Mouse (Mus musculus): ENCODE measurements around the gene Tiam2. TPM values are rescaled to one million over a fixed set of nuclear protein-coding genes. Genes with fewer than 3 reads are reported as not detected.

Gene Tiam2
- 0.93 and 1.1 TPM in 2 replicates for polyA plus RNA-seq (2012; rRNA removed)

- Histone ChIP-seq H3K4me1 (ENCODE audit: control insufficient read depth, insufficient read depth, low read length) (peaks cover 11% of the 10 kb centered on the region), H3K27ac (ENCODE audit: control insufficient read depth, insufficient read depth, low read depth, low read length) (no peak within 1 kb of the TSS), H3K27me3 (ENCODE audit: control insufficient read depth, insufficient read depth, low read length) (no peaks in the 10 kb centered on the region), H3K4me3 (ENCODE audit: control insufficient read depth, low read depth, low read length) (peak within 1 kb of the TSS; percentile 82), H3K36me3 (ENCODE audit: control insufficient read depth, insufficient read depth, low read length) (no peaks in the 10 kb centered on the region)
- no peak for TF ChIP-seq CTCF (IDR thresholded peaks at IDR 0.05; ENCODE audit: control insufficient read depth, insufficient read depth, insufficient replicate concordance, low read depth, low read length)
- no peak for TF ChIP-seq POLR2A (IDR thresholded peaks at IDR 0.05; ENCODE audit: control insufficient read depth, low read depth, low read length)
Observed at GRCm38 (mm10) chr17:3326148-3326902, at the start of gene Tiam2. TSS of gene Tiam2 (plus strand) at chr17:3326573.

- no peak overlapping the region for H3K27ac ChIP-seq (ENCODE audit: control insufficient read depth, insufficient read depth, low read depth, low read length)
- TF ChIP-seq CTCF (IDR thresholded peaks at IDR 0.05; ENCODE audit: control insufficient read depth, insufficient read depth, insufficient replicate concordance, low read depth, low read length) (no peak), POLR2A (IDR thresholded peaks at IDR 0.05; ENCODE audit: control insufficient read depth, low read depth, low read length) (no peak)
- no peaks in the 10 kb centered on the region for H3K36me3 ChIP-seq (ENCODE audit: control insufficient read depth, insufficient read depth, low read length)
- H3K4me1 ChIP-seq (ENCODE audit: control insufficient read depth, insufficient read depth, low read length) = no peaks in the 10 kb centered on the region
- no peaks in the 10 kb centered on the region for H3K27me3 ChIP-seq (ENCODE audit: control insufficient read depth, insufficient read depth, low read length)
- no peak overlapping the region for H3K4me3 ChIP-seq (ENCODE audit: control insufficient read depth, low read depth, low read length)
Observed at GRCm38 (mm10) chr17:3280321-3280720, 46.1 kb upstream of the Tiam2 start.

GRCm38 (mm10) chr17:3281939-3282338 is 44.4 kb upstream of the Tiam2 start:
- Histone ChIP-seq H3K27me3 (ENCODE audit: control insufficient read depth, insufficient read depth, low read length) (no peaks in the 10 kb centered on the region), H3K4me1 (ENCODE audit: control insufficient read depth, insufficient read depth, low read length) (no peaks in the 10 kb centered on the region), H3K4me3 (ENCODE audit: control insufficient read depth, low read depth, low read length) (peak overlapping the region; percentile 53), H3K27ac (ENCODE audit: control insufficient read depth, insufficient read depth, low read depth, low read length) (no peak overlapping the region), H3K36me3 (ENCODE audit: control insufficient read depth, insufficient read depth, low read length) (no peaks in the 10 kb centered on the region)
- no peak for TF ChIP-seq CTCF (IDR thresholded peaks at IDR 0.05; ENCODE audit: control insufficient read depth, insufficient read depth, insufficient replicate concordance, low read depth, low read length)
- TF ChIP-seq POLR2A (IDR thresholded peaks at IDR 0.05; ENCODE audit: control insufficient read depth, low read depth, low read length) = no peak

GRCm38 (mm10) chr17:3285030-3285671 is 41.2 kb upstream of the Tiam2 start:
- H3K4me3 ChIP-seq (ENCODE audit: control insufficient read depth, low read depth, low read length) = no peak overlapping the region
- no peaks in the 10 kb centered on the region for H3K27me3 ChIP-seq (ENCODE audit: control insufficient read depth, insufficient read depth, low read length)
- H3K4me1 ChIP-seq (ENCODE audit: control insufficient read depth, insufficient read depth, low read length) = no peaks in the 10 kb centered on the region
- TF ChIP-seq POLR2A (IDR thresholded peaks at IDR 0.05; ENCODE audit: control insufficient read depth, low read depth, low read length) = no peak
- no peak for TF ChIP-seq CTCF (IDR thresholded peaks at IDR 0.05; ENCODE audit: control insufficient read depth, insufficient read depth, insufficient replicate concordance, low read depth, low read length)
- no peak overlapping the region for H3K27ac ChIP-seq (ENCODE audit: control insufficient read depth, insufficient read depth, low read depth, low read length)
- no peaks in the 10 kb centered on the region for H3K36me3 ChIP-seq (ENCODE audit: control insufficient read depth, insufficient read depth, low read length)

- Histone ChIP-seq H3K27ac (ENCODE audit: control insufficient read depth, insufficient read depth, low read depth, low read length) (no peak overlapping the region), H3K27me3 (ENCODE audit: control insufficient read depth, insufficient read depth, low read length) (no peaks in the 10 kb centered on the region), H3K4me1 (ENCODE audit: control insufficient read depth, insufficient read depth, low read length) (no peaks in the 10 kb centered on the region), H3K36me3 (ENCODE audit: control insufficient read depth, insufficient read depth, low read length) (no peaks in the 10 kb centered on the region), H3K4me3 (ENCODE audit: control insufficient read depth, low read depth, low read length) (no peak overlapping the region)
- no peak for TF ChIP-seq POLR2A (IDR thresholded peaks at IDR 0.05; ENCODE audit: control insufficient read depth, low read depth, low read length)
- no peak for TF ChIP-seq CTCF (IDR thresholded peaks at IDR 0.05; ENCODE audit: control insufficient read depth, insufficient read depth, insufficient replicate concordance, low read depth, low read length)
Observed at GRCm38 (mm10) chr17:3286123-3286825, 40.1 kb upstream of the Tiam2 start.

- peak; percentile 45; the same call in 1 of the 2 replicates for TF ChIP-seq CTCF (IDR thresholded peaks at IDR 0.05; ENCODE audit: control insufficient read depth, insufficient read depth, insufficient replicate concordance, low read depth, low read length)
- TF ChIP-seq POLR2A (IDR thresholded peaks at IDR 0.05; ENCODE audit: control insufficient read depth, low read depth, low read length) = no peak
- H3K36me3 ChIP-seq (ENCODE audit: control insufficient read depth, insufficient read depth, low read length) = no peaks in the 10 kb centered on the region
- H3K4me1 ChIP-seq (ENCODE audit: control insufficient read depth, insufficient read depth, low read length) = no peaks in the 10 kb centered on the region
- H3K27ac ChIP-seq (ENCODE audit: control insufficient read depth, insufficient read depth, low read depth, low read length) = no peak overlapping the region
- no peak overlapping the region for H3K4me3 ChIP-seq (ENCODE audit: control insufficient read depth, low read depth, low read length)
- H3K27me3 ChIP-seq (ENCODE audit: control insufficient read depth, insufficient read depth, low read length) = no peaks in the 10 kb centered on the region
Observed at GRCm38 (mm10) chr17:3288341-3288740, 38.0 kb upstream of the Tiam2 start.

GRCm38 (mm10) chr17:3295097-3295496 is 31.3 kb upstream of the Tiam2 start:
- Histone ChIP-seq H3K27me3 (ENCODE audit: control insufficient read depth, insufficient read depth, low read length) (no peaks in the 10 kb centered on the region), H3K4me1 (ENCODE audit: control insufficient read depth, insufficient read depth, low read length) (no peaks in the 10 kb centered on the region), H3K27ac (ENCODE audit: control insufficient read depth, insufficient read depth, low read depth, low read length) (no peak overlapping the region), H3K4me3 (ENCODE audit: control insufficient read depth, low read depth, low read length) (no peak overlapping the region), H3K36me3 (ENCODE audit: control insufficient read depth, insufficient read depth, low read length) (no peaks in the 10 kb centered on the region)
- TF ChIP-seq POLR2A (IDR thresholded peaks at IDR 0.05; ENCODE audit: control insufficient read depth, low read depth, low read length) (no peak), CTCF (IDR thresholded peaks at IDR 0.05; ENCODE audit: control insufficient read depth, insufficient read depth, insufficient replicate concordance, low read depth, low read length) (no peak)
